8 mouse cellular contexts compared by ENCODE assay signal in genomic region chr4:43493846-43494240, GRCm38 (mm10). TPM values are rescaled to one million over a fixed set of nuclear protein-coding genes. Genes with fewer than 3 reads are reported as not detected.
A peak's percentile ranks its signal among the peaks of the same experiment; 100 is the strongest.
DNase-seq lines count a peak whose midpoint lies in the region; ATAC-seq and TF ChIP-seq lines count a peak whose summit lies in the region.

No protein-coding gene starts in this region.

- H3K4me2 ChIP-seq in kidney, embryonic 14.5 days (replicated peaks; ENCODE audit: low read depth, low read length) = peak overlapping the region; percentile 81
- peak overlapping the region; percentile 60 for H3K4me2 ChIP-seq in hindbrain, embryonic 11.5 days (replicated peaks; ENCODE audit: low read depth, low read length)
- H3K4me2 ChIP-seq in midbrain, embryonic 14.5 days (ENCODE audit: low read length) = peak overlapping the region; percentile 56

- H3K36me3 ChIP-seq in kidney, embryonic 14.5 days (ENCODE audit: control insufficient read depth, insufficient read depth, low read length) = peaks cover 18% of the 10 kb centered on the region; the same call in 1 of the 2 replicates
- H3K36me3 ChIP-seq in hindbrain, embryonic 11.5 days (ENCODE audit: control insufficient read depth, insufficient read depth, low read length) = no peaks in the 10 kb centered on the region
- H3K36me3 ChIP-seq in midbrain, embryonic 14.5 days (ENCODE audit: control insufficient read depth, insufficient read depth, low read length) = no peaks in the 10 kb centered on the region

- peaks cover 19% of the 10 kb centered on the region for H3K4me1 ChIP-seq in kidney, embryonic 14.5 days (ENCODE audit: control insufficient read depth, insufficient read depth, low read length)
- peaks cover 4% of the 10 kb centered on the region; the same call in 1 of the 2 replicates for H3K4me1 ChIP-seq in bone marrow, adult 2 months (ENCODE audit: control insufficient read depth, insufficient read depth, low read length)
- peaks cover 5% of the 10 kb centered on the region; the same call in 1 of the 2 replicates for H3K4me1 ChIP-seq in hindbrain, embryonic 11.5 days (replicated peaks; ENCODE audit: control insufficient read depth, insufficient read depth, low read length)
- peaks cover 13% of the 10 kb centered on the region for H3K4me1 ChIP-seq in midbrain, embryonic 14.5 days (ENCODE audit: control insufficient read depth, insufficient read depth, low read length)

- TF ChIP-seq CTCF in bone marrow, adult 2 months (IDR thresholded peaks at IDR 0.05; ENCODE audit: control insufficient read depth, insufficient read depth, low read length) = no peak

- peak overlapping the region; percentile 81 for H3K9ac ChIP-seq in kidney, embryonic 14.5 days (ENCODE audit: low read depth, low read length)
- H3K9ac ChIP-seq in hindbrain, embryonic 11.5 days (ENCODE audit: low read depth, low read length) = peak overlapping the region; percentile 71
- peak overlapping the region; percentile 80 for H3K9ac ChIP-seq in midbrain, embryonic 14.5 days (replicated peaks; ENCODE audit: low read length)

- DNase-seq in kidney, postnatal 36 days = no peak
- no peak for DNase-seq in hindbrain, embryonic 11.5 days (ENCODE audit: low spot score)
- DNase-seq in midbrain, embryonic 14.5 days = peak; percentile 54
- no peak for DNase-seq in adrenal gland, postnatal 36 days
- DNase-seq in spleen, postnatal 4 days (ENCODE audit: low spot score in 2 of 2) = no peak
- DNase-seq in testis, postnatal 10 days (ENCODE audit: low spot score) = no peak

- TF ChIP-seq POLR2A in bone marrow, adult 2 months (IDR thresholded peaks at IDR 0.05; ENCODE audit: borderline replicate concordance, control insufficient read depth, low read depth, low read length) = no peak

- peak overlapping the region; percentile 80; the same call in 1 of the 2 replicates for H3K27ac ChIP-seq in kidney, embryonic 14.5 days (ENCODE audit: low read depth, low read length)
- peak overlapping the region; percentile 80 for H3K27ac ChIP-seq in bone marrow, adult 2 months (ENCODE audit: control insufficient read depth, insufficient read depth, low read depth, low read length, poor library complexity)
- no peak overlapping the region for H3K27ac ChIP-seq in hindbrain, embryonic 11.5 days (ENCODE audit: low read depth, low read length)
- peak overlapping the region; percentile 93 for H3K27ac ChIP-seq in midbrain, embryonic 14.5 days (replicated peaks; ENCODE audit: low read depth, low read length)

- H3K27me3 ChIP-seq in kidney, embryonic 14.5 days (ENCODE audit: control insufficient read depth, insufficient read depth, low read length) = no peaks in the 10 kb centered on the region
- H3K27me3 ChIP-seq in hindbrain, embryonic 11.5 days (ENCODE audit: control insufficient read depth, insufficient read depth, low read length) = no peaks in the 10 kb centered on the region
- no peaks in the 10 kb centered on the region for H3K27me3 ChIP-seq in midbrain, embryonic 14.5 days (ENCODE audit: control insufficient read depth, insufficient read depth, low read length)

- no peaks in the 10 kb centered on the region for H3K9me3 ChIP-seq in kidney, embryonic 14.5 days (ENCODE audit: control insufficient read depth, low read length)
- H3K9me3 ChIP-seq in hindbrain, embryonic 11.5 days (ENCODE audit: control insufficient read depth, low read length) = no peaks in the 10 kb centered on the region
- peaks cover 3% of the 10 kb centered on the region; the same call in 1 of the 2 replicates for H3K9me3 ChIP-seq in midbrain, embryonic 14.5 days (ENCODE audit: control insufficient read depth, low read length)

- no peak for ATAC-seq in kidney, embryonic 14.5 days (ENCODE audit: low FRiP score, low TSS enrichment)
- ATAC-seq in hindbrain, embryonic 11.5 days (ENCODE audit: low FRiP score) = no peak
- ATAC-seq in midbrain, embryonic 14.5 days (ENCODE audit: low FRiP score, low TSS enrichment) = no peak

- 3% methylated on average over 9 of the region's 9 CpGs for WGBS in kidney, embryonic 14.5 days
- under 1% methylated on average over 9 of the region's 9 CpGs for WGBS in bone marrow, adult 2 months
- WGBS in hindbrain, embryonic 11.5 days = 4% methylated on average over 9 of the region's 9 CpGs
- 3% methylated on average over 9 of the region's 9 CpGs for WGBS in midbrain, embryonic 14.5 days

- H3K4me3 ChIP-seq in kidney, embryonic 14.5 days (ENCODE audit: low read length) = peak overlapping the region; percentile 75
- H3K4me3 ChIP-seq in bone marrow, adult 2 months (replicated peaks; ENCODE audit: control insufficient read depth, low read depth, low read length) = peak overlapping the region; percentile 65
- peak overlapping the region; percentile 64 for H3K4me3 ChIP-seq in hindbrain, embryonic 11.5 days (ENCODE audit: low read depth, low read length)
- peak overlapping the region; percentile 74 for H3K4me3 ChIP-seq in midbrain, embryonic 14.5 days (replicated peaks; ENCODE audit: low read depth, low read length)

RNA-seq across cellular contexts. Expression of gene Ccdc107, which starts 1.1 kb away (rescaled TPM):
- 59.4 and 72.2 TPM in 2 replicates for polyA plus RNA-seq in kidney, embryonic 14.5 days (2014; fragmentation: Nextera tagmentation; extraction: Ambion mirVana)
- 37.7 and 76.5 TPM in 2 replicates for polyA plus RNA-seq in bone marrow, adult 2 months (2011; ENCODE audit: insufficient read depth, insufficient read length, low replicate concordance, missing spikeins)
- polyA plus RNA-seq in hindbrain, embryonic 11.5 days (2014; fragmentation: Nextera tagmentation; extraction: Ambion mirVana) = 49.1 and 55.4 TPM in 2 replicates
- polyA plus RNA-seq in midbrain, embryonic 14.5 days (2014; fragmentation: Nextera tagmentation; extraction: Ambion mirVana) = 68.1 and 80.6 TPM in 2 replicates
- total RNA-seq in adrenal gland, postnatal 36 days (2021) = 10 to 100 TPM; 57.3 to 59.3 TPM

RNA-seq across cellular contexts. Expression of gene Arhgef39, which starts 5.7 kb away (rescaled TPM):
- polyA plus RNA-seq in kidney, embryonic 14.5 days (2014; fragmentation: Nextera tagmentation; extraction: Ambion mirVana) = 36.4 and 38.2 TPM in 2 replicates
- polyA plus RNA-seq in bone marrow, adult 2 months (2011; ENCODE audit: insufficient read depth, insufficient read length, low replicate concordance, missing spikeins) = 88.6 and 105 TPM in 2 replicates
- polyA plus RNA-seq in hindbrain, embryonic 11.5 days (2014; fragmentation: Nextera tagmentation; extraction: Ambion mirVana) = 34.8 and 37.6 TPM in 2 replicates
- polyA plus RNA-seq in midbrain, embryonic 14.5 days (2014; fragmentation: Nextera tagmentation; extraction: Ambion mirVana) = 5.0 and 6.0 TPM in 2 replicates
- total RNA-seq in adrenal gland, postnatal 36 days (2021) = 1 to 10 TPM; 2.6 to 3.5 TPM

RNA-seq across cellular contexts. Expression of gene Sit1, which starts 10.3 kb away (rescaled TPM):
- not detected in 2 replicates for polyA plus RNA-seq in kidney, embryonic 14.5 days (2014; fragmentation: Nextera tagmentation; extraction: Ambion mirVana)
- 1.1 TPM in 1 of 2 replicates, not detected in the other for polyA plus RNA-seq in bone marrow, adult 2 months (2011; ENCODE audit: insufficient read depth, insufficient read length, low replicate concordance, missing spikeins)
- polyA plus RNA-seq in hindbrain, embryonic 11.5 days (2014; fragmentation: Nextera tagmentation; extraction: Ambion mirVana) = not detected in 2 replicates
- not detected in 2 replicates for polyA plus RNA-seq in midbrain, embryonic 14.5 days (2014; fragmentation: Nextera tagmentation; extraction: Ambion mirVana)
- total RNA-seq in adrenal gland, postnatal 36 days (2021) = not detected

RNA-seq across cellular contexts. Expression of gene Car9, which starts 12.9 kb away (rescaled TPM):
- 0.80 and 1.3 TPM in 2 replicates for polyA plus RNA-seq in kidney, embryonic 14.5 days (2014; fragmentation: Nextera tagmentation; extraction: Ambion mirVana)
- polyA plus RNA-seq in bone marrow, adult 2 months (2011; ENCODE audit: insufficient read depth, insufficient read length, low replicate concordance, missing spikeins) = 1.5 TPM in 1 of 2 replicates, not detected in the other
- polyA plus RNA-seq in hindbrain, embryonic 11.5 days (2014; fragmentation: Nextera tagmentation; extraction: Ambion mirVana) = 0.64 and 0.79 TPM in 2 replicates
- polyA plus RNA-seq in midbrain, embryonic 14.5 days (2014; fragmentation: Nextera tagmentation; extraction: Ambion mirVana) = 0.30 TPM in 1 of 2 replicates, not detected in the other
- 1 to 10 TPM in 1 of 2 experiments, under 1 TPM in 1; 0.49 to 1.2 TPM for total RNA-seq in adrenal gland, postnatal 36 days (2021)

RNA-seq across cellular contexts. Expression of gene Tpm2, which starts 29.7 kb away (rescaled TPM):
- 208 and 212 TPM in 2 replicates for polyA plus RNA-seq in kidney, embryonic 14.5 days (2014; fragmentation: Nextera tagmentation; extraction: Ambion mirVana)
- 60.9 and 83.6 TPM in 2 replicates for polyA plus RNA-seq in bone marrow, adult 2 months (2011; ENCODE audit: insufficient read depth, insufficient read length, low replicate concordance, missing spikeins)
- 63.7 and 67.2 TPM in 2 replicates for polyA plus RNA-seq in hindbrain, embryonic 11.5 days (2014; fragmentation: Nextera tagmentation; extraction: Ambion mirVana)
- 3.6 and 10.8 TPM in 2 replicates for polyA plus RNA-seq in midbrain, embryonic 14.5 days (2014; fragmentation: Nextera tagmentation; extraction: Ambion mirVana)
- total RNA-seq in adrenal gland, postnatal 36 days (2021) = 100 to 1,000 TPM in 1 of 2 experiments, 10 to 100 TPM in 1; 69.6 to 143 TPM
